Mouse (Mus musculus) embryonic facial prominence, embryonic 10.5 days (tissue): ENCODE results near the gene Ube2d1. TPM values are rescaled to one million over a fixed set of nuclear protein-coding genes. Genes with fewer than 3 reads are reported as not detected.

ENCODE experiments used
- DNase-seq: peaks from one replicate; pipeline ENCODE4 v3.0.0-alpha.2; 2017; ENCODE audit warnings: low spot score
- H3K27ac ChIP-seq: fragments of 300-500 bp; sonication (generic); replicated peaks from 2 replicates; pipeline ENCODE4 v1.5.1; 2016; ENCODE audit warnings: mild to moderate bottlenecking
- H3K27me3 ChIP-seq: fragments of 300-500 bp; sonication (generic); replicated peaks from 2 replicates; pipeline ENCODE4 v1.6.1; 2016; ENCODE audit warnings: low read depth, mild to moderate bottlenecking; ENCODE audit not compliant: poor library complexity, severe bottlenecking
- H3K36me3 ChIP-seq: fragments of 300-500 bp; sonication (generic); replicated peaks from 2 replicates; pipeline ENCODE4 v1.6.1; 2016; ENCODE audit warnings: mild to moderate bottlenecking, moderate library complexity
- H3K4me1 ChIP-seq: fragments of 300-500 bp; sonication (generic); 2 replicates; pipeline ENCODE4 v1.6.1; 2016
- H3K4me3 ChIP-seq: fragments of 300-500 bp; sonication (generic); 2 replicates; pipeline ENCODE4 v1.5.1; 2016; ENCODE audit warnings: mild to moderate bottlenecking, moderate library complexity
- H3K9me3 ChIP-seq: fragments of 300-500 bp; sonication (generic); 2 replicates; pipeline ENCODE4 v1.6.1; 2016; ENCODE audit warnings: mild to moderate bottlenecking
- WGBS: fragments of 180-500 bp; shearing (Covaris S2); methylation state at CpG from one replicate; pipeline ENCODE4 v1.1.7; 2016; 5-methylcytosine and 5-hydroxymethylcytosine counted together
- polyA plus RNA-seq: library from polyadenylated mRNA; unstranded; fragments of >200 nt; fragmentation: Nextera tagmentation; extraction: Ambion mirVana; gene quantifications from 2 replicates; pipeline ENCODE4 v1.2.1, GENCODE M21; 2016

Ube2d1 gene
- 101 and 107 TPM in 2 replicates for polyA plus RNA-seq

- Histone ChIP-seq H3K9me3 (no peaks in the 10 kb centered on the region), H3K4me3 (peak within 1 kb of the TSS; percentile 74), H3K27me3 (peaks cover 14% of the 10 kb centered on the region), H3K27ac (peak within 1 kb of the TSS; percentile 97), H3K36me3 (peaks cover 9% of the 10 kb centered on the region), H3K4me1 (peaks cover 28% of the 10 kb centered on the region)
- peak; percentile 90 for DNase-seq
- under 1% methylated on average over 50 of the region's 50 CpGs for WGBS
These were observed at the start of gene Ube2d1 for GRCm38 (mm10) chr10:71285126-71285580. Gene Ube2d1, minus strand, starts transcription at chr10:71285262.

GRCm38 (mm10) chr10:71332859-71333258 is 47.8 kb upstream of the Ube2d1 start:
- Histone ChIP-seq H3K27me3 (no peaks in the 10 kb centered on the region), H3K36me3 (peaks cover 67% of the 10 kb centered on the region), H3K4me3 (no peak overlapping the region), H3K4me1 (no peaks in the 10 kb centered on the region), H3K27ac (no peak overlapping the region), H3K9me3 (no peaks in the 10 kb centered on the region)
- 93% methylated on average over 9 of the region's 9 CpGs for WGBS
- DNase-seq, result no peak

- Histone ChIP-seq H3K27ac (no peak overlapping the region), H3K4me3 (no peak overlapping the region), H3K9me3 (no peaks in the 10 kb centered on the region), H3K36me3 (peaks cover 67% of the 10 kb centered on the region), H3K27me3 (no peaks in the 10 kb centered on the region), H3K4me1 (no peaks in the 10 kb centered on the region)
- DNase-seq, result no peak
- 92% methylated on average over 4 of the region's 4 CpGs for WGBS
These were observed 47.3 kb upstream of the Ube2d1 start for GRCm38 (mm10) chr10:71332376-71332775.

- H3K4me1 ChIP-seq, result no peaks in the 10 kb centered on the region
- no peak for DNase-seq
- H3K27ac ChIP-seq, result no peak overlapping the region
- peaks cover 67% of the 10 kb centered on the region for H3K36me3 ChIP-seq
- H3K9me3 ChIP-seq, result no peaks in the 10 kb centered on the region
- H3K27me3 ChIP-seq, result no peaks in the 10 kb centered on the region
- WGBS, result 95% methylated on average over 7 of the region's 7 CpGs
- no peak overlapping the region for H3K4me3 ChIP-seq
These were observed 46.8 kb upstream of the Ube2d1 start for GRCm38 (mm10) chr10:71331908-71332307.

- WGBS, result 93% methylated on average over 12 of the region's 12 CpGs
- no peaks in the 10 kb centered on the region for H3K9me3 ChIP-seq
- no peak overlapping the region for H3K4me3 ChIP-seq
- H3K4me1 ChIP-seq, result no peaks in the 10 kb centered on the region
- H3K27ac ChIP-seq, result no peak overlapping the region
- DNase-seq, result no peak
- H3K36me3 ChIP-seq, result peaks cover 54% of the 10 kb centered on the region
- no peaks in the 10 kb centered on the region for H3K27me3 ChIP-seq
These were observed 45.0 kb upstream of the Ube2d1 start for GRCm38 (mm10) chr10:71330070-71330469.

DNA sequence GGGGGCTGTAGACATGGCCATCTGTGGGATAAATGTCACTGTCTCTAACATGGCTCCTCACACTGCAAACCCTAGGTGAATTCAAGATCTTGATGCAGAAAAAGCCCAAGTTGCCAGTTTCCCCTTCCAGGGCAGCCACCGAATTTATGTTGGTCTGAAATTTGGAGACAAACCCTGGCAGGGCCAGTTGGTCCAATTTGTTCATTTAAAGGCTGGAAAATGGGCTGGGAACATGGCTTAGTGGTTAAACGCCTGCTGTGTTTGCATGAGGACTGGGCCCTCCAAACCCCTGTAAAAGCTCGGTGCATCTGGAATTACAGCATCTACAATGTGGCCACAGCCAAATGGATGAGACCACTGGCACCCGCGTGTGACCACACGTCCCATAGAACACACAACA is 44.2 kb upstream of the Ube2d1 start:
- Histone ChIP-seq H3K36me3 (peaks cover 46% of the 10 kb centered on the region), H3K9me3 (no peaks in the 10 kb centered on the region), H3K4me3 (no peak overlapping the region), H3K4me1 (no peaks in the 10 kb centered on the region), H3K27me3 (no peaks in the 10 kb centered on the region), H3K27ac (no peak overlapping the region)
- 94% methylated on average over 6 of the region's 6 CpGs for WGBS
- DNase-seq, result no peak

GRCm38 (mm10) chr10:71328870-71329269 is 43.8 kb upstream of the Ube2d1 start:
- 92% methylated on average over 5 of the region's 5 CpGs for WGBS
- H3K4me3 ChIP-seq, result no peak overlapping the region
- H3K9me3 ChIP-seq, result no peaks in the 10 kb centered on the region
- no peaks in the 10 kb centered on the region for H3K27me3 ChIP-seq
- no peak overlapping the region for H3K27ac ChIP-seq
- no peak for DNase-seq
- peaks cover 42% of the 10 kb centered on the region for H3K36me3 ChIP-seq
- H3K4me1 ChIP-seq, result no peaks in the 10 kb centered on the region

DNA sequence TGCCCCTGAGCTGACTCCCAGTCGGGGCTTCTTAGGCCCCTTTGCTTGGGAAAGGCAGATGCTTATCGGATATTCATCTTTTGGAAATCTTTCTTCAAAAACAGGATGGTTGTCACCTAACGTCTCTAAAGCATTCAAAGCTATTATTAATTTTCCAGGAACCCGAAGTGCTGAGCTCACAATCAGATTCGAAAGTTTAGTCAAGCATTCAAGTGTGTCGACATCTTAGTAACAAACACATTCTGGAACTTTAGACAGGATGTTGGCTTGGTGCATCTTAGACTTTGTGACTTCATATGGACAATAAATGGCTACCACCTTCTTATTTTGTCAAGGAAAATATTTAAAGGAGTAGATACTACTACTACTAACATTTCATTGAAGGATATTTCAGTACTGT is 43.3 kb upstream of the Ube2d1 start:
- Histone ChIP-seq H3K27ac (no peak overlapping the region), H3K4me1 (no peaks in the 10 kb centered on the region), H3K4me3 (no peak overlapping the region), H3K9me3 (no peaks in the 10 kb centered on the region), H3K36me3 (peaks cover 37% of the 10 kb centered on the region), H3K27me3 (no peaks in the 10 kb centered on the region)
- WGBS, result 89% methylated on average over 6 of the region's 6 CpGs
- DNase-seq, result no peak

DNA sequence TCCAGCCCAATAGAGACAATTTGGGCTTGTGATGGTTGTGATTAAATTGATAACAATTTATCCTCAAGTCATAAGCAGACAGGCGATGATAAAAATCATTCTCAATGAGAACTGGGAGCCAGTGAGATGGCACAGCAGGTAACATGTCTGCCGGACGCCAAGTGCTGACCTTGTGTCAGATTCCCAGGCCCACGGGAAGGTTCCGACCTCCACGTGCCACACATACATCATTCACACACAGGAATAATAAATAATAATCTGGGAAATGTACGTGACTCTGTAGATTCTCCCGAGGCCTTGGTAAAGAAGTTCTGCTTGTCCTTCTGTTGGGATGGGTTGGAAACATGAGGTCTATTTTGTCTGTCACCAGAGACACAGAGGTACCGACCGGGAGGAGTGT is 42.3 kb upstream of the Ube2d1 start:
- H3K27me3 ChIP-seq, result no peaks in the 10 kb centered on the region
- no peaks in the 10 kb centered on the region for H3K4me1 ChIP-seq
- H3K4me3 ChIP-seq, result no peak overlapping the region
- DNase-seq, result no peak
- peaks cover 27% of the 10 kb centered on the region for H3K36me3 ChIP-seq
- 88% methylated on average over 10 of the region's 10 CpGs for WGBS
- H3K9me3 ChIP-seq, result no peaks in the 10 kb centered on the region
- H3K27ac ChIP-seq, result no peak overlapping the region

DNA sequence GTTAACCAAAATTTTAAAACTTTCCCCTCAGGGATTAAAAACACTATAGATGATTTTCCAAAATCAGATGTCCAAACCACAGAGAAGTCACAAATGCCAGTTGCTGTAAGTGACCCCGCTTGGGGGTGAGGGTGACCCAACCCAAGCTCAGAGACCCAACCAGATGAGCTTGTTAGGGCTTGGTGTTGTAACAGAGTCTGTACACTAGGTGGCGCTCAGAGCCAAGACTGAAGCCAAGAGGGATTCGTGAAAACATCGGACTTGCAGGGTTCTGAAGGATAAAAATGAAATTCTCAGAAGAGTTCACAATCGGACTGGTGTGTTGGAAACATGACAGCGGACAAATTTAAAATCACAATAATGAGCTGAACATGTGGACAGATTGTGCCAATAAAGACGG is 41.7 kb upstream of the Ube2d1 start:
- no peaks in the 10 kb centered on the region for H3K27me3 ChIP-seq
- WGBS, result 21% methylated on average over 7 of the region's 7 CpGs
- H3K4me1 ChIP-seq, result no peaks in the 10 kb centered on the region
- H3K27ac ChIP-seq, result no peak overlapping the region
- DNase-seq, result peak; percentile 76
- no peaks in the 10 kb centered on the region for H3K9me3 ChIP-seq
- no peak overlapping the region for H3K4me3 ChIP-seq
- H3K36me3 ChIP-seq, result peaks cover 24% of the 10 kb centered on the region

DNA sequence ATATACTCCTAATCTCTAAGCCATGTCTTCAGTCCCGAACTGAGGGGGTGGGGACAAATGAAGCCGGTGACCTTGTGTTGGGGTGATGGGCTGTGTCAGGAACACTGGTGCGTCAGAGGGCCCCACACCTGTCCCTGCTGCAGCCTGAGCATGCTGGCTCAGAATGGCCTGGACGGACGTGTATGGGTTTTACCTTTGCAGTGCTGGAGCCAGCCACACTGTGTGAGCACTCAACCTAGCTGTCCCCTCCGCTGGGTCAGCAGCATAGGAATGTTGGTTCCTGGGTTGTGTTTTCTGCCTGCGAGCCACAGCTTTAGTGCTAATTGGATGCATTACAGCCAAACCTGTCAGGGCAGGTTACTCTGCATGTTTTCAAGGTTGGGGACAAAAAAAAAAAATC is 41.1 kb upstream of the Ube2d1 start:
- Histone ChIP-seq H3K36me3 (peaks cover 20% of the 10 kb centered on the region), H3K9me3 (no peaks in the 10 kb centered on the region), H3K27ac (no peak overlapping the region), H3K27me3 (no peaks in the 10 kb centered on the region), H3K4me3 (no peak overlapping the region), H3K4me1 (no peaks in the 10 kb centered on the region)
- WGBS, result 70% methylated on average over 7 of the region's 7 CpGs
- no peak for DNase-seq

DNA sequence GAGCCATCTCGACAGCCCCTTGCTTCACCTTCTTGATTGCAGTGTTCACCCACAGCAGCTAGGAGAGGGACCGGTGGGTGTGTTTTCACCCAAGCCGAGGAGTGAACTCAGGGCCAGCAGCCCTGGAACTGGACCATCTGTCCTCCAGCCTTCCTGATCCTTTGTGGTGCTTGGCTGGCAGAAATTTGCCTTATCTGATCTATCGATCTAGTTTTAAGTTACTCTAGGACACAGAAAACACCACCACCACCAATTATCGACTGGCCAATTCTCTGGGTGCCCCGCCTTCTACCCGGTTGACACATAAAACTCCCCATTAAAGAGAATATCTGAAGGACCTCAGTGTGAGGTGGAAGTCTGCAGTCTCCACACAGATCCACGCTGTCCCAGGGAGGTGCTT is 38.6 kb upstream of the Ube2d1 start:
- H3K4me3 ChIP-seq, result no peak overlapping the region
- H3K4me1 ChIP-seq, result no peaks in the 10 kb centered on the region
- 91% methylated on average over 8 of the region's 8 CpGs for WGBS
- no peaks in the 10 kb centered on the region for H3K36me3 ChIP-seq
- H3K9me3 ChIP-seq, result no peaks in the 10 kb centered on the region
- no peak overlapping the region for H3K27ac ChIP-seq
- no peak for DNase-seq
- no peaks in the 10 kb centered on the region for H3K27me3 ChIP-seq

DNA sequence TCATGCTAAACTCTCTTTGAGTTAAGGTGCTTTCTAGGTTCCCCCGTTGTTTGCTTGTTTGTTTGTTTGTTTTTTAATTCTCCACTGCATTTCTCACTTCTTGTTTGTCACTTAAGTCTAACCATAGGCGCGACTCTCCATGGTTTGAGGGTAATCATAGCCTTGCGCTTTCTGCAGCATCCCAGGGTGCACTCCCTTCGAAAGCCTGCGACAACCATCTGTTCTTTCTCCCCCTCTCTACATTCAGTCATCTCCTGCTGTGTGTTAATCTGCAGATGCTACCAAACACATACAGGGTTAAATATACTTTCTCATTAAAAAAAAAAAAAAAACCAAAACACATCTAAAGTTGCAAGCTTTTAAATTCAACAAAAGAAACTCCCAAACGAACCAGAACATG is 31.4 kb upstream of the Ube2d1 start:
- Histone ChIP-seq H3K27me3 (no peaks in the 10 kb centered on the region), H3K27ac (no peak overlapping the region), H3K4me3 (no peak overlapping the region), H3K4me1 (no peaks in the 10 kb centered on the region), H3K36me3 (no peaks in the 10 kb centered on the region), H3K9me3 (no peaks in the 10 kb centered on the region)
- 69% methylated on average over 7 of the region's 7 CpGs for WGBS
- no peak for DNase-seq

DNA sequence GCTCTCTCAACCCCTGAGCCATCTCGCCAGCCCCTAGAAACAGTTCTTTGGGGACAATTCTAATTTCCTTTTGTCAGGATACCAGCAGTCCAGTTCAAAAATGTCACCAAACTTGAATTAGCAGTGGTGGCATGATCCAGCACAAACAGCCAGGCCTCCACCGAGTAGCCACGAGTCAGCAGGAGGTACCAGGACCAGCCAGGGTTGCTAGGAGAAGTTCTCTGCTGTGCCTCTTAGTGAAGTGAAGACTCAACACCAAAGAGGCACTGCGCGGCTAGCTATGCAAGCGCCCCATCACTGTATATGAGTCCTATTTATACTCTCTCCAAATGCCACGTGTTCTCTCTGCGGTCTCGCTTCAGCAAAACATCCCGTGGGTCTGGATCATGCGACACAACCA is 31.0 kb upstream of the Ube2d1 start:
- no peaks in the 10 kb centered on the region for H3K36me3 ChIP-seq

More for the DNA sequence above, 31.0 kb upstream of the Ube2d1 start:
- WGBS, result 80% methylated on average over 11 of the region's 11 CpGs
- DNase-seq, result no peak
- no peaks in the 10 kb centered on the region for H3K9me3 ChIP-seq
- H3K4me3 ChIP-seq, result no peak overlapping the region
- no peaks in the 10 kb centered on the region for H3K4me1 ChIP-seq
- H3K27ac ChIP-seq, result no peak overlapping the region
- H3K27me3 ChIP-seq, result no peaks in the 10 kb centered on the region
